In the genomic region with DNA sequence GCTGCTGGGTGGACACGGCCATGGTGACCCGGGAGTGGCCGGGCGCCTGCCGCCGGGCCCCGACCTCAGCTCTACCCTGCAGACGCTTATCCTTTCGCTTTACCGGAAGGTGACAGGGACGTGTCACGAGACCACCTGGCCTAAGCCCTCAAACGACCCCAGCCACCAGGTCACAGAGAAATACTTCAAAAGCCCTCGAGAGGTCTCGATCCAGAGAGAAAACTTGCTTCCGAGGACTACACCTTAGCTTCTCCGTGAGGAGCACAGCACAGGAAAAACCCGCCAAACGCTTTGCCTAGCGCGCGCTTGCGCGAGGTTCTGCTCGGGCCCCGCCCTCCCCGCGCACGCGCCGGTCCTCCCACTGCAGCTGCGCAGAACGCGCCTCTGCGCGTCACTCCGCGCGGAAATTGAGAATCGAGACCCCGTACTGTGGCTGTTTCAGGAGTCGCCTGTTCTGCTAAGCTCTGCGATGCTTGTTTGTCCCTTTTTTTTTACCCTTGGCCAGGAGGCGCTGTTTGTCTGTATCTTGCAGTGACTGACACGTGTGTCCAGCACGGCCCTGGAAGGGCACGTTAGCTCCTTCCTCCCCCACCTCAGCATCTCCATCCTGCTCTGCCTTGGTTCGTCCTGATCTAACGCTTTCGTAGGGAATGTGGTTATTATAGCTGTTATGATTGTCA, we compare ENCODE assay signal across 1 mouse cellular context.
A peak's percentile ranks its signal among the peaks of the same experiment; 100 is the strongest.
TF ChIP-seq lines count a peak whose summit lies in the region.

A gene (minus strand): TSS at position 320 of the 680 bp plus-strand sequence.

TF ChIP-seq in MEL, 35 proteins besides CTCF, POLR2A, EP300 and RAD21 (continued from another document):
- peak; percentile 73; the same call in 1 of the 2 replicates for TF ChIP-seq POLR2AphosphoS2 (IDR thresholded peaks at IDR 0.05; ENCODE audit: low read length)
